Mouse (Mus musculus) megakaryocyte, embryonic 14.5 days (primary cell): ENCODE results near the gene Fam117a.

Experiments used
- FLI1 ChIP-seq: IDR thresholded peaks from 2 replicates; pipeline ENCODE4 v1.6.1; 2012; ENCODE audit warnings: low read length, inconsistent platforms, mixed read lengths
- GATA1 ChIP-seq: IDR thresholded peaks from 3 replicates; pipeline ENCODE4 v1.6.1; 2012; ENCODE audit warnings: mixed read lengths, low read length, inconsistent platforms, borderline replicate concordance

- TF ChIP-seq GATA1: no peak
- TF ChIP-seq FLI1: no peak
These were observed 62.8 kb downstream of the Fam117a start for GRCm38 (mm10) chr11:95399520-95400020.
